Mouse (Mus musculus) testis, adult 2 months (tissue): Measurements from ENCODE around the gene Nrros.

ENCODE experiments used
- CTCF ChIP-seq: fragments of 200-500 bp; IDR thresholded peaks from 2 replicates; pipeline ENCODE4 v1.5.1; 2012; ENCODE audit warnings: low read depth, mild to moderate bottlenecking, inconsistent platforms, low read length, moderate library complexity; ENCODE audit not compliant: control insufficient read depth, insufficient read depth, insufficient replicate concordance
- POLR2A ChIP-seq: fragments of 200-500 bp; IDR thresholded peaks from 2 replicates; pipeline ENCODE4 v1.6.1; 2012; ENCODE audit warnings: low read depth, mild to moderate bottlenecking, inconsistent platforms, low read length, moderate library complexity; ENCODE audit not compliant: control insufficient read depth

DNA sequence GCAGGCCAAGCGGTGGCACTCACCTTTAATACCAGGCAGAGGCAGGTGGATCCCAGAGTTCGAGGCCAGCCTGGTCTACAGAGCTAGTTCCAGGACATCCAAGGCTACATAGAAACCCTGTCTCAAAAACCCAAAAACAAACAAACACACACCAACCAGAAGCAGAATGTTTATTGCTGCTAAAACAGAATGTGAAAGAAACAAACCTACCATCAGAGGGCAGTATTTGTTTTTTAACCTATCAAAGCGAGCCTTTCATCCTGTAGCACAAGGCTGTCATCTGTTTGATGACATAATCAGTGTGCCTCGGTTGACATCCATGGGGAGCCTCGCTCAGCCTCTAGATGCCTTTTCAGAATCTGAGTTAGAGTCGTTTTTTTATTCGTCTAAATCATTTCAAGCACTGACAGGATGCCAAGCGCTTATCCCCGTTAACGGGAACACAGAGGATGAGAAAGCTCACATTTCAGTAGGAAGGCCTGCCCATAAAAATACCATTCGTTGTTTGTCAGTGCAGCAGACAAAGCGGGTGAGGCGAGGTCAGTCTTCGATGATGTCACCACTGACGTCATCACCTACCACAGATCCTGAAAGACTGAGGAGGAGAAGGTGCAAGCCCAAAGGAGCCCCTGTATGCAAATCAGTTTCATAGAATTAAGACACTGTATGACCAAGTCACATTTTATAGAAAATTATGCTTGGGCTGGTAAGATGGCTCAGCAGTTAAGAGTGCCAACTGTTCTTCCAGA, 54.3 kb downstream of the Nrros start:
- TF ChIP-seq CTCF = no peak
- no peak for TF ChIP-seq POLR2A
